In genomic region chr17:56217670-56218069, GRCm38 (mm10) we compare ENCODE assay signal across 8 mouse cellular contexts. TPM values are rescaled to one million over a fixed set of nuclear protein-coding genes. Genes with fewer than 3 reads are reported as not detected.
DNase-seq lines count a peak whose midpoint lies in the region; ATAC-seq and TF ChIP-seq lines count a peak whose summit lies in the region.

No protein-coding gene starts in this region.

- TF ChIP-seq EP300 in MEL (IDR thresholded peaks at IDR 0.05; ENCODE audit: low read depth in 1 of 2, low read length in 2 of 2): no peak
- no peak for TF ChIP-seq EP300 in liver, embryonic 14.5 days (IDR thresholded peaks at IDR 0.05; ENCODE audit: low read depth)

- no peaks in the 10 kb centered on the region for H3K9me3 ChIP-seq in heart, embryonic 10.5 days
- H3K9me3 ChIP-seq in MEL (replicated peaks; ENCODE audit: insufficient read depth, low read length): no peaks in the 10 kb centered on the region
- no peaks in the 10 kb centered on the region for H3K9me3 ChIP-seq in forebrain, embryonic 14.5 days (replicated peaks; ENCODE audit: control insufficient read depth, low read length)
- no peaks in the 10 kb centered on the region for H3K9me3 ChIP-seq in liver, embryonic 14.5 days (ENCODE audit: control insufficient read depth, low read length)

- TF ChIP-seq POLR2A in MEL (IDR thresholded peaks at IDR 0.05; ENCODE audit: control insufficient read depth in 1 of 2, insufficient read depth in 1 of 2, low read depth in 1 of 2, low read length in 2 of 2, poor library complexity in 1 of 2): no peak

- no peaks in the 10 kb centered on the region for H3K27me3 ChIP-seq in heart, embryonic 10.5 days (ENCODE audit: insufficient read depth, poor library complexity, severe bottlenecking)
- no peaks in the 10 kb centered on the region; a peak in 1 of 4 replicates for H3K27me3 ChIP-seq in MEL (ENCODE audit: control insufficient read depth in 1 of 2, insufficient read depth in 2 of 2, low read length in 2 of 2)
- H3K27me3 ChIP-seq in forebrain, embryonic 14.5 days (replicated peaks; ENCODE audit: control insufficient read depth, insufficient read depth, low read length): no peaks in the 10 kb centered on the region
- H3K27me3 ChIP-seq in liver, embryonic 14.5 days (ENCODE audit: control insufficient read depth, insufficient read depth, low read length): no peaks in the 10 kb centered on the region

- TF ChIP-seq CTCF in MEL (IDR thresholded peaks at IDR 0.05 in 2 of 3, conservative IDR thresholded peaks at IDR 0.05 in 1 of 3; ENCODE audit: control insufficient read depth in 1 of 3, insufficient read depth in 1 of 3, low read depth in 2 of 3, low read length in 3 of 3, poor library complexity in 1 of 3, severe bottlenecking in 1 of 3): no peak
- no peak; the same call in 1 of the 2 replicates for TF ChIP-seq CTCF in liver, embryonic 14.5 days (IDR thresholded peaks at IDR 0.05; ENCODE audit: low read depth)

- ATAC-seq in forebrain, embryonic 14.5 days: no peak
- ATAC-seq in liver, embryonic 14.5 days (ENCODE audit: insufficient read depth): no peak

- H3K79me2 ChIP-seq in MEL (ENCODE audit: control insufficient read depth, insufficient read depth, low read length, poor library complexity): peaks cover 13% of the 10 kb centered on the region

- no peak for DNase-seq in heart, embryonic 10.5 days (ENCODE audit: low spot score)
- DNase-seq in heart, adult 18-20 months: no peak
- DNase-seq in MEL (ENCODE audit: low read depth, low spot score): no peak
- DNase-seq in forebrain, embryonic 14.5 days (ENCODE audit: low spot score): no peak
- no peak for DNase-seq in liver, embryonic 14.5 days (ENCODE audit: low read depth in 3 of 3, low spot score in 3 of 3)
- DNase-seq in natural killer cell, adult 2 months (ENCODE audit: low spot score in 2 of 2): no peak
- DNase-seq in testis, postnatal 10 days (ENCODE audit: low spot score): no peak
- no peak for DNase-seq in layer of hippocampus, adult 9-11 months

- peak overlapping the region; percentile 96 for H3K4me3 ChIP-seq in heart, embryonic 10.5 days
- peak overlapping the region; percentile 92 to 98; a peak in 3 of 4 replicates for H3K4me3 ChIP-seq in MEL (ENCODE audit: control insufficient read depth in 1 of 2, insufficient read depth in 1 of 2, low read depth in 2 of 2, low read length in 2 of 2)
- H3K4me3 ChIP-seq in forebrain, embryonic 14.5 days (ENCODE audit: low read depth, low read length): peak overlapping the region; percentile 78
- H3K4me3 ChIP-seq in liver, embryonic 14.5 days (ENCODE audit: insufficient read depth in 1 of 2, low read depth in 2 of 2, low read length in 2 of 2): peak overlapping the region; percentile 82 to 91

- H3K4me1 ChIP-seq in heart, embryonic 10.5 days: peaks cover 28% of the 10 kb centered on the region
- peaks cover 0 to 17% of the 10 kb centered on the region in 2 experiments; a peak in 3 of 4 replicates for H3K4me1 ChIP-seq in MEL (ENCODE audit: control insufficient read depth in 1 of 2, insufficient read depth in 2 of 2, low read length in 2 of 2)
- peaks cover 19% of the 10 kb centered on the region for H3K4me1 ChIP-seq in forebrain, embryonic 14.5 days (ENCODE audit: control insufficient read depth, insufficient read depth, low read length)
- peaks cover 8 to 15% of the 10 kb centered on the region in 2 experiments for H3K4me1 ChIP-seq in liver, embryonic 14.5 days (replicated peaks; ENCODE audit: control insufficient read depth in 2 of 2, insufficient read depth in 2 of 2, low read length in 1 of 2)

- H3K9ac ChIP-seq in MEL (ENCODE audit: control insufficient read depth, low read depth, low read length, poor library complexity, severe bottlenecking): peak overlapping the region; percentile 91
- H3K9ac ChIP-seq in forebrain, embryonic 14.5 days (ENCODE audit: low read length): peak overlapping the region; percentile 89
- H3K9ac ChIP-seq in liver, embryonic 14.5 days (replicated peaks): peak overlapping the region; percentile 73

- peak overlapping the region; percentile 89 for H3K4me2 ChIP-seq in forebrain, embryonic 14.5 days (ENCODE audit: low read length)
- H3K4me2 ChIP-seq in liver, embryonic 14.5 days (ENCODE audit: low read depth): peak overlapping the region; percentile 78

- H3K27ac ChIP-seq in heart, embryonic 10.5 days: peak overlapping the region; percentile 97; the same call in 1 of the 2 replicates
- H3K27ac ChIP-seq in MEL (ENCODE audit: control insufficient read depth, low read depth, low read length): no peak overlapping the region
- H3K27ac ChIP-seq in forebrain, embryonic 14.5 days (ENCODE audit: low read depth, low read length): no peak overlapping the region
- no peak overlapping the region for H3K27ac ChIP-seq in liver, embryonic 14.5 days

- H3K36me3 ChIP-seq in heart, embryonic 10.5 days: peaks cover 19% of the 10 kb centered on the region; the same call in 1 of the 2 replicates
- H3K36me3 ChIP-seq in MEL (ENCODE audit: control insufficient read depth in 1 of 2, insufficient read depth in 2 of 2, low read length in 2 of 2): peaks cover 0 to 3% of the 10 kb centered on the region in 2 experiments; a peak in 1 of 4 replicates
- H3K36me3 ChIP-seq in forebrain, embryonic 14.5 days (ENCODE audit: control insufficient read depth, insufficient read depth, low read length): 0 out of 2 replicates have a peak, but pooled peaks cover 2% of the 10 kb centered on the region
- no peaks in the 10 kb centered on the region for H3K36me3 ChIP-seq in liver, embryonic 14.5 days (replicated peaks; ENCODE audit: control insufficient read depth, insufficient read depth, low read depth)

- WGBS in heart, embryonic 10.5 days: 66% methylated on average over 13 of the region's 13 CpGs
- 65% methylated on average over 13 of the region's 13 CpGs for WGBS in forebrain, embryonic 14.5 days
- WGBS in liver, embryonic 14.5 days (ENCODE audit: insufficient replicate concordance): 66% methylated on average over 13 of the region's 13 CpGs

- TF ChIP-seq RAD21 in MEL (IDR thresholded peaks at IDR 0.05; ENCODE audit: low read depth, low read length): no peak

TF ChIP-seq in MEL, 35 proteins besides CTCF, POLR2A, EP300 and RAD21 (continues in another document):
- TF ChIP-seq MXI1 (IDR thresholded peaks at IDR 0.05; ENCODE audit: low read depth, low read length) (no peak), TBP (IDR thresholded peaks at IDR 0.05; ENCODE audit: low read depth, low read length) (no peak), NELFE (IDR thresholded peaks at IDR 0.05; ENCODE audit: low read depth, low read length) (no peak)

RNA-seq across cellular contexts. Expression of gene Dpp9, which starts 1.0 kb away (rescaled TPM):
- polyA plus RNA-seq in heart, embryonic 10.5 days (2016; fragmentation: Nextera tagmentation; extraction: Ambion mirVana): 31.0 and 34.3 TPM in 2 replicates
- total RNA-seq in heart, adult 18-20 months (2021): 10 to 100 TPM; 43.7 to 44.3 TPM
- total RNA-seq in MEL (2012; rRNA removed): 34.3 and 36.3 TPM in 2 replicates
- polyA plus RNA-seq in MEL (2012; ENCODE audit: insufficient read depth in 1 of 2, insufficient read length in 2 of 2, low read depth in 1 of 2, low replicate concordance in 2 of 2, missing spikeins in 1 of 2): 10 to 100 TPM in 1 of 2 experiments, not detected in 1; 67.2 TPM
- 18.3 and 25.9 TPM in 2 replicates for polyA plus RNA-seq in forebrain, embryonic 14.5 days (2014; fragmentation: Nextera tagmentation; extraction: Ambion mirVana)
- polyA plus RNA-seq in liver, embryonic 14.5 days (2012; rRNA removed): 14.4 and 16.5 TPM in 2 replicates
- polyA plus RNA-seq in liver, embryonic 14.5 days (2014; fragmentation: Nextera tagmentation; extraction: Ambion mirVana): 11.7 and 16.6 TPM in 2 replicates

RNA-seq across cellular contexts. Expression of gene Mydgf, which starts 34.0 kb away (rescaled TPM):
- 94.2 and 106 TPM in 2 replicates for polyA plus RNA-seq in heart, embryonic 10.5 days (2016; fragmentation: Nextera tagmentation; extraction: Ambion mirVana)
- total RNA-seq in heart, adult 18-20 months (2021): 10 to 100 TPM; 25.4 to 26.1 TPM
- total RNA-seq in MEL (2012; rRNA removed): 112 and 137 TPM in 2 replicates
- polyA plus RNA-seq in MEL (2012; ENCODE audit: insufficient read depth in 1 of 2, insufficient read length in 2 of 2, low read depth in 1 of 2, low replicate concordance in 2 of 2, missing spikeins in 1 of 2): 100 to 1,000 TPM in 1 of 2 experiments, not detected in 1; 117 TPM
- 58.8 and 63.5 TPM in 2 replicates for polyA plus RNA-seq in forebrain, embryonic 14.5 days (2014; fragmentation: Nextera tagmentation; extraction: Ambion mirVana)
- 35.9 and 37.3 TPM in 2 replicates for polyA plus RNA-seq in liver, embryonic 14.5 days (2012; rRNA removed)
- polyA plus RNA-seq in liver, embryonic 14.5 days (2014; fragmentation: Nextera tagmentation; extraction: Ambion mirVana): 48.8 and 50.3 TPM in 2 replicates

RNA-seq across cellular contexts. Expression of gene Fem1a, which starts 38.9 kb away (rescaled TPM):
- 15.0 and 20.3 TPM in 2 replicates for polyA plus RNA-seq in heart, embryonic 10.5 days (2016; fragmentation: Nextera tagmentation; extraction: Ambion mirVana)
- total RNA-seq in heart, adult 18-20 months (2021): 100 to 1,000 TPM; 115 to 117 TPM
- 16.2 and 21.5 TPM in 2 replicates for total RNA-seq in MEL (2012; rRNA removed)
- 10 to 100 TPM in 1 of 2 experiments, not detected in 1; 17.1 TPM for polyA plus RNA-seq in MEL (2012; ENCODE audit: insufficient read depth in 1 of 2, insufficient read length in 2 of 2, low read depth in 1 of 2, low replicate concordance in 2 of 2, missing spikeins in 1 of 2)
- 18.0 and 22.0 TPM in 2 replicates for polyA plus RNA-seq in forebrain, embryonic 14.5 days (2014; fragmentation: Nextera tagmentation; extraction: Ambion mirVana)
- 5.6 and 5.8 TPM in 2 replicates for polyA plus RNA-seq in liver, embryonic 14.5 days (2012; rRNA removed)
- 4.9 and 5.8 TPM in 2 replicates for polyA plus RNA-seq in liver, embryonic 14.5 days (2014; fragmentation: Nextera tagmentation; extraction: Ambion mirVana)

RNA-seq across cellular contexts. Expression of gene Tnfaip8l1, which starts 55.4 kb away (rescaled TPM):
- 5.5 and 6.0 TPM in 2 replicates for polyA plus RNA-seq in heart, embryonic 10.5 days (2016; fragmentation: Nextera tagmentation; extraction: Ambion mirVana)
- total RNA-seq in heart, adult 18-20 months (2021): 1 to 10 TPM; 1.3 to 1.5 TPM
- 3.4 and 4.0 TPM in 2 replicates for total RNA-seq in MEL (2012; rRNA removed)
- 1 to 10 TPM in 1 of 2 experiments, not detected in 1; 5.5 TPM for polyA plus RNA-seq in MEL (2012; ENCODE audit: insufficient read depth in 1 of 2, insufficient read length in 2 of 2, low read depth in 1 of 2, low replicate concordance in 2 of 2, missing spikeins in 1 of 2)
- 9.7 and 10.9 TPM in 2 replicates for polyA plus RNA-seq in forebrain, embryonic 14.5 days (2014; fragmentation: Nextera tagmentation; extraction: Ambion mirVana)
- polyA plus RNA-seq in liver, embryonic 14.5 days (2012; rRNA removed): 1.5 and 1.8 TPM in 2 replicates
- polyA plus RNA-seq in liver, embryonic 14.5 days (2014; fragmentation: Nextera tagmentation; extraction: Ambion mirVana): 2.4 and 2.7 TPM in 2 replicates

RNA-seq across cellular contexts. Expression of gene Ticam1, which starts 58.9 kb away (rescaled TPM):
- polyA plus RNA-seq in heart, embryonic 10.5 days (2016; fragmentation: Nextera tagmentation; extraction: Ambion mirVana): 6.8 and 9.5 TPM in 2 replicates
- total RNA-seq in heart, adult 18-20 months (2021): 1 to 10 TPM; 9.1 to 9.2 TPM
- total RNA-seq in MEL (2012; rRNA removed): 3.5 and 4.6 TPM in 2 replicates
- 1 to 10 TPM in 1 of 2 experiments, not detected in 1; 8.7 TPM for polyA plus RNA-seq in MEL (2012; ENCODE audit: insufficient read depth in 1 of 2, insufficient read length in 2 of 2, low read depth in 1 of 2, low replicate concordance in 2 of 2, missing spikeins in 1 of 2)
- 1.5 and 2.2 TPM in 2 replicates for polyA plus RNA-seq in forebrain, embryonic 14.5 days (2014; fragmentation: Nextera tagmentation; extraction: Ambion mirVana)
- 4.9 and 6.8 TPM in 2 replicates for polyA plus RNA-seq in liver, embryonic 14.5 days (2012; rRNA removed)
- 3.4 and 3.8 TPM in 2 replicates for polyA plus RNA-seq in liver, embryonic 14.5 days (2014; fragmentation: Nextera tagmentation; extraction: Ambion mirVana)
